Mouse (Mus musculus): ENCODE results near the gene Pex11b. TPM values are rescaled to one million over a fixed set of nuclear protein-coding genes. Genes with fewer than 3 reads are reported as not detected.

The Pex11b gene
- polyA plus RNA-seq, 1 experiment from 2014 or later: 44.7 TPM

DNA sequence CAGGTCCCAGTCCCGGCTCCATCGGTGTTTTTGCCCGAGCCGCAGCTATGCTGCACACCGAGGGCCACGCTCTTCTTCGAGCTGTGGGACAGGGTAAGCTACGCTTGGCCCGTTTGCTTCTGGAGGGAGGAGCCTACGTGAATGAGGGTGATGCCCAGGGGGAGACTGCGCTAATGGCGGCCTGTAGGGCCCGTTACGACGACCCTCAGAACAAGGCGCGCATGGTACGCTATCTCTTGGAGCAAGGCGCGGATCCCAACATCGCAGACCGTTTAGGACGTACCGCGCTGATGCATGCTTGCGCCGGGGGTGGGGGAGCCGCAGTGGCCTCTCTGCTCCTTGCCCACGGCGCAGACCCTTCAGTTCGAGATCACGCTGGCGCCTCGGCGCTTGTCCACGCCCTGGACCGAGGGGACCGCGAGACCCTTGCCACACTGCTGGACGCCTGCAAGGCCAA lies 37.7 kb upstream of the Pex11b start:
- Histone ChIP-seq H3K27ac (ENCODE audit: low read length) (peak overlapping the region; percentile 61), H3K4me2 (ENCODE audit: low read depth, low read length) (peak overlapping the region; percentile 85), H3K27me3 (ENCODE audit: control insufficient read depth, insufficient read depth, low read length) (peaks cover 2% of the 10 kb centered on the region; the same call in 1 of the 2 replicates), H3K4me1 (ENCODE audit: control insufficient read depth, insufficient read depth, low read length) (peaks cover 40% of the 10 kb centered on the region), H3K36me3 (ENCODE audit: control insufficient read depth, insufficient read depth) (no peaks in the 10 kb centered on the region), H3K9me3 (replicated peaks; ENCODE audit: control insufficient read depth, low read length) (no peaks in the 10 kb centered on the region), H3K9ac (ENCODE audit: low read length) (peak overlapping the region; percentile 81), H3K4me3 (ENCODE audit: low read length) (peak overlapping the region; percentile 69)
- ATAC-seq (replicated peaks; ENCODE audit: extremely low read depth, insufficient read depth, low FRiP score): no peak
- WGBS: under 1% methylated on average over 40 of the region's 40 CpGs

DNA sequence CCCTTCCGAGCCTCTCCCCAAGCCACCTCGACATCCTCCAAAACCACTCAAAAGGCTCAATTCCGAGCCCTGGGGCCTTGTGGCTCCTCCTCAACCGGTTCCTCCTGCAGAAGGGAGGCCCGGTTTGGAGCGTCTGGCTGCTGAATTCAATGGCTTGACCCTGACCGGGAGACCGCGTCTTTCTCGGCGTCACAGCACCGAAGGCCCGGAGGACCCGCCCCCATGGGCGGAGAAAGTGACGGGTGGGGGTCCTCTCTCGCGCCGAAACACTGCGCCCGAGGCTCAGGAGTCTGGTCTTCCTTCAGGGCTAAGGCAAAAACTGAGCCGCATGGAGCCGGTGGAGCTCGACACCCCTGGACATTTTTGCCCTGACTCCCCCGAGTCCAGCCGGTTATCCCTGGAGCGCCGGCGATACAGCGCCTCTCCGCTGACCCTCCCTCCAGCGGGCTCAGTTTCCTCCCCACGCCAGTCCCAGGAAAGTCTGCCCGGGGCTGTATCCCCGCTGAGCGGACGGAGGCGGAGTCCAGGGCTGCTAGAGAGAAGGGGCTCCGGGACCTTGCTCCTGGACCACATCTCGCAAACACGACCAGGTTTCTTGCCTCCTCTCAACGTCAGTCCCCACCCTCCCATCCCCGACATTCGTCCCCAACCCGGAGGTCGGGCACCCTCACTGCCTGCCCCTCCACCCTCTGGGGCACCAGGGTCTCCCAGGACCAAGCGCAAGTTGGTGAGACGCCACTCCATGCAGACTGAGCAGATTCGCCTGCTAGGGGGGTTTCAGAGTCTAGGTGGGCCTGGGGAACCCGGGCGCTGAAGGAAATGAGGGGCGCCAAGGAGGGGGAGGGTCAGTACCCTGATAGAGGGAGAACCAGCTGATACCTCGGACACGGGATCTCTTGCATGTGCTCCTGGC lies 36.8 kb upstream of the Pex11b start:
- Histone ChIP-seq H3K27ac (ENCODE audit: low read length) (peak overlapping the region; percentile 61), H3K9me3 (replicated peaks; ENCODE audit: control insufficient read depth, low read length) (no peaks in the 10 kb centered on the region), H3K9ac (ENCODE audit: low read length) (peak overlapping the region; percentile 81), H3K36me3 (ENCODE audit: control insufficient read depth, insufficient read depth) (no peaks in the 10 kb centered on the region), H3K4me2 (ENCODE audit: low read depth, low read length) (peak overlapping the region; percentile 85), H3K27me3 (ENCODE audit: control insufficient read depth, insufficient read depth, low read length) (peaks cover 2% of the 10 kb centered on the region; the same call in 1 of the 2 replicates), H3K4me3 (ENCODE audit: low read length) (peak overlapping the region; percentile 69), H3K4me1 (ENCODE audit: control insufficient read depth, insufficient read depth, low read length) (peaks cover 41% of the 10 kb centered on the region)
- WGBS: 6% methylated on average over 54 of the region's 54 CpGs
- no peak for ATAC-seq (replicated peaks; ENCODE audit: extremely low read depth, insufficient read depth, low FRiP score)

DNA sequence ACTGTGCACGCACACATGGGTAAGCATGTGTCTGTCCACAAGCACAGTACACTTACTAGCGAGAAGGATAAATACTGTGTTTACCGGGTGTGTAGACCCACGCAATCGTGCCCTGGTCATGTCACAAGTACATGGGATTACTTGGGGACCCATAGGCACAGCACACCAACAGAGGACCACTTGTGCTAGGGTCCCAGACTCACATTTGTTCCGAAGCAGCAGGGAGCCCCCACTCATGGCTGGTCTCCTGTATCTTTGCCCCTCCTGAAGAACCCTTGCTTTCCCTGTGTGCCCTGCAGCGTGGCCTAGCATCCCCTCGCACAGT lies 36.1 kb upstream of the Pex11b start:
- Histone ChIP-seq H3K27ac (ENCODE audit: low read length) (0 out of 2 replicates have a peak overlapping the region, but pooled peaks have one; percentile 22), H3K9ac (ENCODE audit: low read length) (peak overlapping the region; percentile 81; the same call in 1 of the 2 replicates), H3K9me3 (replicated peaks; ENCODE audit: control insufficient read depth, low read length) (no peaks in the 10 kb centered on the region), H3K36me3 (ENCODE audit: control insufficient read depth, insufficient read depth) (peaks cover 4% of the 10 kb centered on the region), H3K4me1 (ENCODE audit: control insufficient read depth, insufficient read depth, low read length) (peaks cover 46% of the 10 kb centered on the region), H3K27me3 (ENCODE audit: control insufficient read depth, insufficient read depth, low read length) (peaks cover 2% of the 10 kb centered on the region; the same call in 1 of the 2 replicates), H3K4me3 (ENCODE audit: low read length) (no peak overlapping the region), H3K4me2 (ENCODE audit: low read depth, low read length) (peak overlapping the region; percentile 85)
- ATAC-seq (replicated peaks; ENCODE audit: extremely low read depth, insufficient read depth, low FRiP score): no peak
- 70% methylated on average over 8 of the region's 8 CpGs for WGBS

DNA sequence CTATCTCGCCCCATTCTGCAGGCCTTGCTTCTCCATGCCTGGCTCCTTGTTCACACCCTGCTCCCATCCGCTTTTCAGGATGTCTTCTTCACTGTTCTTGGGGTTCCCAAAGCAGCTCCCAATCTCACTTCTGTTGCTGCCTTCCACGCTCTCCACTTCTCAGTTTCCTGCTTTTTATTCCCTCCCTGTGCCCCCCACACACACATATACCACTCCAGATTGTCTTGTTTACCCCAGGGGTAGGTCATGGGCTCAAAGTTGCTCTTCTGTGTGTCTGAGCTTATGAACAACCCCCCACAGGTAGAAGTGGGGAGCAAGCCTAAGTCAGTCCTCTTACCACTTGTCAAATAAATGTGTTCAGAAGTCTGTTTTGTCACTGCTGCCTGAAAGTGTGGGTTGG lies 35.8 kb upstream of the Pex11b start:
- Histone ChIP-seq H3K36me3 (ENCODE audit: control insufficient read depth, insufficient read depth) (peaks cover 5% of the 10 kb centered on the region), H3K27ac (ENCODE audit: low read length) (no peak overlapping the region), H3K4me3 (ENCODE audit: low read length) (no peak overlapping the region), H3K27me3 (ENCODE audit: control insufficient read depth, insufficient read depth, low read length) (peaks cover 2% of the 10 kb centered on the region; the same call in 1 of the 2 replicates), H3K9ac (ENCODE audit: low read length) (no peak overlapping the region), H3K4me2 (ENCODE audit: low read depth, low read length) (no peak overlapping the region), H3K4me1 (ENCODE audit: control insufficient read depth, insufficient read depth, low read length) (peaks cover 48% of the 10 kb centered on the region), H3K9me3 (replicated peaks; ENCODE audit: control insufficient read depth, low read length) (no peaks in the 10 kb centered on the region)
- no peak for ATAC-seq (replicated peaks; ENCODE audit: extremely low read depth, insufficient read depth, low FRiP score)
- WGBS: 80% methylated on average over 3 of the region's 3 CpGs

DNA sequence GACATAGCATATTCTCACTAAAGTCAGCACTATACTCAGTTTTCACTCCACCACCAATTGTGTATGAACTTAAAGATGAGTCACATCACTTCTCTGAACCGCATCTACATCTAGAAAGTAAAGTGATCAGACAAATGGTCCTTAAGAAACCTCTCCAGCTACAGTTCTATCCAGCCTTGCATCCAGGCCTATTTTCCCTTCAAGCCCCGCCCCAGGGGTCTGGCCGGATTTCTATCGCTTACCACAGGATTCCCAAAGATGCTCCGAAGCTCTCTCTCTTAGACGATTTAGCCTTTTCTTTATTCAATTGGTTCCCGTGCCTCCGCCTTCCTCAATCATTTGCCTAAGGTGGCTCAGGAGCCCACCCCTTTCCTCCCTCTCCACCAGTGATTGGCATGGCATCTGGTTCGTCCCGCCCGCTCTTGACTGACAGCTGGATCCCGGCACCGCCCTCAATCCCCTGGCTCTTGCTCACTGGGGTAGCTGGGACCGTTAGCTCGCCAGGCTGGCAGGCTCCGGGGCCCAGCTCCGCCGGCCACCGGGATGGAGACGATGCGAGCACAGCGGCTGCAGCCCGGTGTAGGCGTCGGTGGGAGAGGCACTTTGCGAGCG lies 34.4 kb upstream of the Pex11b start, which contains the start of gene Lix1l:
Lix1l (plus strand) TSS at position 511 of the 612 bp plus-strand sequence.
- WGBS: 1% methylated on average over 27 of the region's 27 CpGs
- H3K9me3 ChIP-seq (replicated peaks; ENCODE audit: control insufficient read depth, low read length): no peaks in the 10 kb centered on the region
- peaks cover 5% of the 10 kb centered on the region for H3K36me3 ChIP-seq (ENCODE audit: control insufficient read depth, insufficient read depth)
- peak within 1 kb of the TSS; percentile 62 for H3K4me3 ChIP-seq (ENCODE audit: low read length)
- peak within 1 kb of the TSS; percentile 81 for H3K4me2 ChIP-seq (ENCODE audit: low read depth, low read length)
- H3K4me1 ChIP-seq (ENCODE audit: control insufficient read depth, insufficient read depth, low read length): peaks cover 50% of the 10 kb centered on the region
- H3K27ac ChIP-seq (ENCODE audit: low read length): peak within 1 kb of the TSS; percentile 92
- H3K27me3 ChIP-seq (ENCODE audit: control insufficient read depth, insufficient read depth, low read length): no peaks in the 10 kb centered on the region; the same call in 1 of the 2 replicates
- peak; percentile 92 for ATAC-seq (replicated peaks; ENCODE audit: extremely low read depth, insufficient read depth, low FRiP score)
- H3K9ac ChIP-seq (ENCODE audit: low read length): peak within 1 kb of the TSS; percentile 79

DNA sequence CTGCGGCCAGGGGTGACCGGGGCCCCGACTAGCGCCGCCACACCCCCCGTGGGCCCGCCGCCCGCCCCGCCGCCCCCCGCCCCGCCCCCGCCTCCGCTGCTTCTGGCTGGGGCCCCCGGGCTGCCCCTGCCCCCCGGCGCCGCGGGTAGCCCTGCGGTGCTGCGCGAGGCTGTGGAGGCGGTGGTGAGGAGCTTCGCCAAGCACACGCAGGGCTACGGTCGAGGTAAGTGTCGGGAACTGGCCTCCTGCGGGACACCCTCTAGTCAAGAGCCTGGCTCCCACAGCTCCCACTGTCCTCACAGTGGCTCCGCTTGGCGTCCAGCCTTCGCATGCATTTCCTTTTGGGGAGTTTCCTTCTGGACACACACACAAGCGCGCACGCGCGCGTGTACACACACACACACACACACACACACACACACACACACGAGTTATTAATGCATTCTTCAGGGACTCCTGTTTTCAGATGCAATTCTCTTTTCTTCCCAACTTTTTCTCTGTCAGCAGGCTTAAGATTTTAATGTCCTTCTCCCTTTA lies 33.9 kb upstream of the Pex11b start:
- Histone ChIP-seq H3K36me3 (ENCODE audit: control insufficient read depth, insufficient read depth) (peaks cover 5% of the 10 kb centered on the region), H3K27ac (ENCODE audit: low read length) (peak overlapping the region; percentile 92), H3K4me1 (ENCODE audit: control insufficient read depth, insufficient read depth, low read length) (peaks cover 44% of the 10 kb centered on the region), H3K9me3 (replicated peaks; ENCODE audit: control insufficient read depth, low read length) (no peaks in the 10 kb centered on the region), H3K9ac (ENCODE audit: low read length) (peak overlapping the region; percentile 79), H3K4me2 (ENCODE audit: low read depth, low read length) (peak overlapping the region; percentile 81), H3K4me3 (ENCODE audit: low read length) (peak overlapping the region; percentile 62), H3K27me3 (ENCODE audit: control insufficient read depth, insufficient read depth, low read length) (no peaks in the 10 kb centered on the region)
- ATAC-seq (replicated peaks; ENCODE audit: extremely low read depth, insufficient read depth, low FRiP score): peak; percentile 72
- 1% methylated on average over 26 of the region's 40 CpGs for WGBS

DNA sequence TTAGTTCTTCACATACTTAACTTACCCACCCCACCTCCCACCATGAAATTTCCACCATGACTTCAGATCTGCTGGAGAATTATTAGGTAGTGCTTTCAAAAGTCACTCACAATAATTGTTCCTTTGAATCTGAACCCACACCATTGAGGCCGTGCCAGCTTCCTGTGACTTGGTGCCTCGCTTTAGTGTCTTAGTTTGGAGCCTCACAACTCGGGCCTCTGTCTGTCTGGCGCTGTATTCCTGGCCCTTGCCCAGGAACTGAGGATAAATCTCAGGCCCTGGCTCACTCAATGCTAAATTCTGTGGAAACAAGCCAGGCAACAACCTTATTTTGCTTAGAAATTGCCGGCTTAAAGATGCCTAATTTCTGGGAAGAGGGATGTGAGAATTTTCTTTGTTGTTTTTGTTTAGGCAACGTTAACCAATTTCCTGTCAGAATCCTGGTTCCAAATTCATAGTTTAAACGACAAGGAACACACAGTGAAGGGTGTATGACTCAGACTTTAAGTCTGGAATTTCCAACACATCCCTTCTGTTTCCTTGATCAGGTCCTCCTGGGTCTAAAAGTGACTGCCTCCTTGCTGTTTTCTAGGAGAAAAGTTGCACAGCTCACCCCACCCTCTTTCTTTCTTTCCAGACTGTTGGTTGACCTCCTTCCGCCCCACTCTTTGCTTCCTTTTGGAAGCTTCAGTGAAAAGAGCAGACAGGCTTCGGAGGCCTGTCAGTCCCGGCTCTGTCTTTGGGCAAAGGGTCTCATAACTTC lies 33.1 kb upstream of the Pex11b start:
- Histone ChIP-seq H3K4me2 (ENCODE audit: low read depth, low read length) (peak overlapping the region; percentile 81), H3K9me3 (replicated peaks; ENCODE audit: control insufficient read depth, low read length) (no peaks in the 10 kb centered on the region), H3K27me3 (ENCODE audit: control insufficient read depth, insufficient read depth, low read length) (no peaks in the 10 kb centered on the region), H3K4me1 (ENCODE audit: control insufficient read depth, insufficient read depth, low read length) (peaks cover 39% of the 10 kb centered on the region), H3K4me3 (ENCODE audit: low read length) (peak overlapping the region; percentile 62), H3K27ac (ENCODE audit: low read length) (peak overlapping the region; percentile 92), H3K36me3 (ENCODE audit: control insufficient read depth, insufficient read depth) (peaks cover 5% of the 10 kb centered on the region), H3K9ac (ENCODE audit: low read length) (peak overlapping the region; percentile 79)
- 28% methylated on average over 10 of the region's 10 CpGs for WGBS
- no peak for ATAC-seq (replicated peaks; ENCODE audit: extremely low read depth, insufficient read depth, low FRiP score)

DNA sequence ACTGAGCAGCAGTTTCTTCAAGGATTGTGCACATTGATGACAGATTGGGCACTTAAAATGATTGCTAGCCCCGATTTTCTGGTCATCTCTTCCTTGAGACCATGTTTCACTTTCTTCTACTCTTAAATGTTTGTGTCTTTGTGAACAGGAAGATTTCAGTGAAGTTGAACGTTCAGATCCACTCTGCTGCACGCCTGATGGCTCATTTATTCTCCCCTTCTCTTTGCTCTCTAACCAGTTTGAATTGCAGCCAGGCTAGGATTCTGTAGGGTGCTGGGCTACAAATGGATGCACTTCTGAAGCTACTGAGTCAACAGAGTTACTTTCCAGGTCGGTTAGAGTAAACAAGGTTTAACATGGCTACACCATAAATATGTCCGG lies 32.5 kb upstream of the Pex11b start:
- H3K9ac ChIP-seq (ENCODE audit: low read length): peak overlapping the region; percentile 79
- H3K4me1 ChIP-seq (ENCODE audit: control insufficient read depth, insufficient read depth, low read length): peaks cover 41% of the 10 kb centered on the region
- H3K4me3 ChIP-seq (ENCODE audit: low read length): peak overlapping the region; percentile 62
- H3K9me3 ChIP-seq (replicated peaks; ENCODE audit: control insufficient read depth, low read length): no peaks in the 10 kb centered on the region
- WGBS: 40% methylated on average over 5 of the region's 5 CpGs
- H3K27ac ChIP-seq (ENCODE audit: low read length): peak overlapping the region; percentile 92
- H3K4me2 ChIP-seq (ENCODE audit: low read depth, low read length): peak overlapping the region; percentile 81
- no peak for ATAC-seq (replicated peaks; ENCODE audit: extremely low read depth, insufficient read depth, low FRiP score)
- peaks cover 5% of the 10 kb centered on the region for H3K36me3 ChIP-seq (ENCODE audit: control insufficient read depth, insufficient read depth)
- H3K27me3 ChIP-seq (ENCODE audit: control insufficient read depth, insufficient read depth, low read length): no peaks in the 10 kb centered on the region

Data from heart, embryonic 16.5 days (tissue).